Mouse (Mus musculus) urinary bladder, postnatal 25 days (tissue): ENCODE results near the gene Sun3.
A peak's percentile ranks its signal among the peaks of the same experiment; 100 is the strongest.

Experiments
- DNase-seq: peaks from one replicate; pipeline ENCODE4 v3.0.0; 2022; ENCODE audit warnings: low spot score

Gene Sun3

GRCm38 (mm10) chr11:9048703-9049060, at the start of gene Sun3:
Gene Sun3 (minus strand): TSS chr11:9048991.
- no peak for DNase-seq

DNA sequence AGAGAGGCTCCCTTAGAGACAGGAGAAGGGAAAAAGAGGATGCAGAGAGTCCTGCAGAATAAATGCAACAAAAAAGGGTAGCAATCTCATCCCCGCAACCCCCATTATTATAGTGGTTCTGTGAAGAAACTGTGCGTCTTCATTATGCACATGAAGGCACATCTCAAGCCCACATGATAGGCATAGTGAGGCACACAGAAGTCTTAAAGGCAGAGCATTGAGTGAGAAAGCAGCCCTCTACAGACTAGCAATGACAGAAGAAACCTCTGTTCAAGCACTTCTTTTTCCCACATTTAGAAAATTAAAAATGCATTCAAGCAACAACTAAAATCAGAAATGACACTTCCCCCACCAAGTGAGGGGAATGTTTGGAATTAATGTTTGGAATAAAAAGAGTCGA, 27.7 kb upstream of the Sun3 start:
- no peak for DNase-seq

- no peak for DNase-seq
These were observed 11.7 kb upstream of the Sun3 start for GRCm38 (mm10) chr11:9060484-9060883.

GRCm38 (mm10) chr11:9060029-9060428, 11.2 kb upstream of the Sun3 start:
- DNase-seq: no peak

DNA sequence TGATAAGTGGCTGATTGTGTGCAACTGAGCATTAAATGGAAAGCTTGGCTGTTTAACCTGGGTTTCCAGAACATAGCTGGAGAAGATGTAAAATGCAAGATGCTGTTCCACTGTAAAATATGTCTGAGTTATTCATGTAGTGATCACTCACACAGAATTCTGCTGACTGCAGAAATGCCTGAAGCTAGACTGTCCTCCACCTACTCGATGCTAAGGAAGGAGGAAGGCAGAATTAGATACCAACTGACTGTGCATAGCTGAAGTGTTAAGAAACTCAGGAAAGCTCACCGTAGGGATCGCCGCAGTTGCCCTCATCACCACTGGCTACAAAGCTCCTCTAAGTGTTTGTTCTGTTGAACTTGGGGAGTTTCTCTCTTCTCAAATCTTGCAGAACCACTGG, 8.9 kb upstream of the Sun3 start:
- no peak for DNase-seq

GRCm38 (mm10) chr11:9056937-9057336, 8.1 kb upstream of the Sun3 start:
- DNase-seq: no peak

DNA sequence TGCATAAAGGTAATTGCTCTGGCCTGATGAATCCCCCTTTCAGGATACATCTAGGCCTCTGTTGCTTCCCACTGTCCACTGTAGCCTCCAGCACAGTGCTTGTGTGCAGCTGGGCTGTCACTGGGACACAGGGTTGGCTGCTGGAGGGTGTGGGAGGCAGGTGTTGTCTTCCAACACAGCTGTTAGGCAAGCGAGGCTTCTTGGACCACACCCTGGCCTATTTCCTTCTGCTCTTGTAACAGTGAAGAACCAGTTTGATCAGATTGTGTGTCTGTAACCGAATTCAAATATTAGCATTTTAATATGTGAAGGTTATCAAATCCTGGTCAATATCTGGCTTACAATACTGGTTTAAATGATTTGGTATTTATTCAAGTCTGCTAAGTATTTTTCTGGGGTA, 3.1 kb upstream of the Sun3 start:
- DNase-seq: no peak

DNA sequence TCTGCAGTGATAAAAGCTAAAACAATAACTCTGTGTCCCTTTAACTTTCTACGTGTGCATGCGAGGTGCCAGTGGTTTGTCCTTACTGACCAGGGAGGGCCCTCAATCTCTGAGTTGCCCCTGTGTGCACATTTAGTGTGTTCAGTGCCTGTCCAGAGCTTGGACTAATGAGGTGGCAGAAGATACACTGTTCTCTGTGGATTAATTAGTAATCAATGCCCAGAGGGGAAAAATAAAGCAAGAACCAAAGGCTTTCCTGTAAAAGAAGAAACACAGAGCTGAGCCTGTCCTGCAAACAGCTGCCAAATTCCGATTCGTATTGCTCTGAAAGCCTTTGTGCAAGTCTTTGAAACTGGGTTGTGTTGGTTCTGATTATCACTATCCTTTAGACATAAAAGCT, 1.4 kb upstream of the Sun3 start:
- no peak for DNase-seq

DNA sequence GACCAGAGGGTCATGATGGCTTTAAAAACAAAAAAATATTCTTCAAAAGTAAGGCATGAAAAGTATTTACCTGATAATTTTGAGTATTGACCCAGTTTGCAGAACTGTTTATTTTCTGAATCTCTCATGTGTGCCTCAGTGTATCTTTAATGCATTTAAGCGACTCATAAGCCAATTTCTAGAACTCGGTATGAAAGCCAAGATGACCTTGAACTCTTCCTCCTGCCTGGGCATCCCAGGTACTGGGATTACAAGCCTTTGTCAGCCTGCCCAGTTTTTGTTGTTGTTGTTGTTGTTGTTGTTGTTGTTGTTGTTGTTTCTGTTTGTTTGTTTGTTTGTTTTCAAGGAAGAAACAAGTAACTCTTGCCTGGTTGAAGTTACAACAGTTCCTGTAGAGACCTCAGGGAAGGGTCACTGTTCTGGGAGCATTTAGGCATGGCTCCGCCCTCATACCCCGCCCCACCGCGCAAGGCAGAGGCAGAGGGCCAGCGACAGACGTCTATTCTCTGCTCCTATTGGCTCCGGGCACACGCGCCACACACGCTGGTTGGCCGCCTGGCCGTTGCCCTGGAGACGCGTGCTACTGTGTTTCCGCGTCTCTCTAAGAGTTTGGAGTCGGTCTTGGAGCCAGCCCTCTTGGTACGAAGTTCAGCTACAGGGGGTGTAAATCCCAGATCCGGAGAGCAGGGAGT, 634 bp downstream of the Sun3 start, which contains the start of gene Gm11992:
Gm11992 (plus strand) TSS at position 584 of the 692 bp plus-strand sequence.
- DNase-seq: peak; percentile 72

DNA sequence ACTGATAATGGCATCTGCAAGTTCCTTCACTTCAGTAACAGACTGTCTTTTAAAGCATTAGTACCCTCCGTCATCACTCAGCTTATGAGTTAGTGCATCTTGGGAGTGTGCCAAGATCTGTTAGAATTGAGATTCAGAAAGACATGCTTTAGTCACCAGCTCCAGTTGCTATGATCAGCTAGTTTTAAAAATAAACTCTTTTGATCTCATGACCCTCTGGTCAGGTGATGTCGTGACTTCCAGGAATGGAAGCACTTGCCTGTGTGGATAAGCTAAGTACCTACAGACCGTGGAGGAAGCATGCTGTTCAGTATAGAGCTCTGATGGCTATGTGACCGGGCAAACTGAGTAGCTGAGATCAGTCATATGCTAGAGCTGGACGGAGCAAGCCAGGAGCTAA, 1.7 kb downstream of the Sun3 start:
- no peak for DNase-seq

- DNase-seq: no peak
These were observed 2.2 kb downstream of the Sun3 start for GRCm38 (mm10) chr11:9046546-9046945.

GRCm38 (mm10) chr11:9031530-9031929, 17.3 kb downstream of the Sun3 start:
- DNase-seq: no peak

DNA sequence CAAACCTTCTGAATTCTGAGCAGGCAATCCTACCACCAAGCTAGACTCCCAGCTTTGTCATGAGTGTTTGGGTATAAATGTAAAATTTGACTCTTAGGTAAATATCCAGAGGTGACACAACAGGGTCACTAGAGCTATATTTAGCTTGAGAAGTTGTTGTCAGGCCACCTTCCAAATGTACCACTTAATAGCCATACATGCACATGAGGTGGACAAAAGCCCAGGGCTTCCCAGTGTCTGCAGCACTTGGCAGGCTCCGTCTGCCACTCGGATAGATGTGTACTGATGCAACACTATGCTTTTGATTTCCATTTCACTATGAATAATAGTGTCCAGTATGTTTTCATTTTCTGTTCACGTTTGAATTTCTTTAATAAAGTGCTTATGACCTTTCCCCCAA, 23.6 kb downstream of the Sun3 start:
- DNase-seq: no peak

- DNase-seq: no peak
These were observed 24.0 kb downstream of the Sun3 start for GRCm38 (mm10) chr11:9024782-9025181.

- DNase-seq: no peak
These were observed 28.6 kb downstream of the Sun3 start for GRCm38 (mm10) chr11:9020207-9020606.

DNA sequence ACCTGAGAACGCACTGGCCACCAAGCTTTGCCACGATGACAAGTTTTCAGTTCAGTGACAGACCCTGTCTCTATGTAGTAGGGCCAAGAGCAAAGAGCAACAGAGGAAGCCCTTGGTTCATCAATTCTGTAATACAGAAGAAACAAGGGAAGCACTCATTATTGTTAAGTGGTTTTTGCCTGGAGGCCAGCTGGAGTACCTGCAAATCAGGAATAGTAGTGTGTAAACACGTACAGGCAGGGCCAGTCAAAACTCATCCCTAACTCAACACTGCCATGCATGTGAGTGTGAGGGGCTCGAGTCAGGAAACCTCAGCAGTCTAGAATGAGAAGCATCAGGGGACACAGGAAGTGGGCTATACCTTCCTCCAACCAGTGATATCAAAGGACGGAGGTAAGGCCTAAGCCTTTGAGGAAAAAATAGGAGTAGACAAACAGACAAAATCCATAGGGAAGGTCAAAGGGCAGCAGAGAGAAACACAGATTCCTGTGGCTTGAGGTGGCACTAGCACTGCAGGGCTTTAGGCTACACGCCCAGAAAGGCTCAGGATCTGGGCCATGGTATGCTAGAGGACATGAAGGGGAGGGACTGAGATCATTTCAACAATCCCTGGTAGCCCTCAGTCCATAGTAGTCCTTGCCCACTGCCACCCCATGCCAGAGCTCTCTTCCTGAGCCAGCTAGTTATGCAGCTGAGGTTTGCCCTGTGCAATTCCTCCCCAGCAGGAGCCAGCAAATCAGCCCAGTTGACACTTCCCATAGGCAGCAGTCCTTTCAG, 30.1 kb downstream of the Sun3 start:
- no peak for DNase-seq

DNA sequence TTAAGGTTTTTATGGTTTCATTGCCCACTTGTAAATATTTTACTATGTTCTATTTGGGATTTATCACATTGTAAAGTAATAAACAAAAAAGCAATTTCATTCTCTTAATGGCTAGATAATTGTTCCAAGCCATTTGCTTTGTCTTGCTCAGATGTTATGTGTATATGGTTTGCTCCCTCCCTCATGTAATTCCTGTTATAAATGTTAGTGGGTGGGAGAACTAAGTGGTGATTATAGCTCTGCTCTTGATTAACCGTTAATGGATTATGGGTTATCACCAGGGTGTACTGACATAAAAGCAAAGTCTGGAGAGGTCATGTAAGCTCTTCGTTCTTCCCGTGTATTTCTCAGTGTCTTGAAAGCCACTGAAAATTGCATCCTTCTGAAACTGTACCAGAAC, 34.1 kb downstream of the Sun3 start:
- DNase-seq: no peak

- DNase-seq: no peak
These were observed 37.4 kb downstream of the Sun3 start for GRCm38 (mm10) chr11:9011348-9011747.

- DNase-seq: peak; percentile 88
These were observed 37.9 kb downstream of the Sun3 start, which contains the start of gene Hus1 for GRCm38 (mm10) chr11:9010853-9011339. Gene Hus1 (minus strand): TSS chr11:9011191.

GRCm38 (mm10) chr11:9010416-9010815, 38.4 kb downstream of the Sun3 start:
- DNase-seq: peak; percentile 15

DNA sequence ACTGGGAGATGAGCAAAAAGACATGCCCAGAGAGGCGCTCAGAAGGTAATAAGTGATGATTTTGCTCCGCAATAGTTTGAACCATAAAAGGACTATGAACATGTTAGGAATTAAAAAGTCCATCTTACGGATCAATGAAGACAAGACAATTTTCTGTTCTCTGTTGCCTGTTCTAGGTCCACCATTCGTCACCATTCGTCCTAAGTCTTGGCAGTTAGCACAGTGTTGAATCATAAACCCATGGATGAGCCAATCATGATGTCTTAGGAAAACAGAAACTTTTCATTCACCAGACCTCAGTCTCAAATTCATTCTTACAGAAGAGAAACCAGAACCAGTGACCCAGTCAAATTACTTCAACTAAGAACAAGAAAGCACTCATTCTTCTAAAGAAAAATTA, 40.0 kb downstream of the Sun3 start:
- DNase-seq: no peak

DNA sequence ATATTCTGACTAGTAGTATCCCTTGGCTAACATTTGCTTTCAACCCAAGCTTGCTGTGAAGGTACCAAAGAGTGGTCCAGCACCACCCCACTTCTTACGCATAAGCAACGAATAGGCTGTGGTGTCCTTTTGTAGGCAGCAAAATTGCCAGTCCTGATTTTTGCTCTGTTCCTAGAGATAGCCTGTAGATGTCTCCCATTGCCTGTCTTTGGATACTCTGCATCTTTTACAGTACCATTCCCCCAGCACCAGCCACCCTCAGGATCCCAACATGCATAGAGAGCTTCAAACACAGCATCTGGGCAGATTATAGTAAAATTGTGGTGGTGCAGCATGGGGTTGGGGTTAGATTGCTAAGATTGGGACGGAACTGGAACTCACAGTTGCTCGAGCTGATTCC, 60.7 kb downstream of the Sun3 start:
- no peak for DNase-seq

GRCm38 (mm10) chr11:8986058-8986457, 62.7 kb downstream of the Sun3 start:
- no peak for DNase-seq
